Mouse (Mus musculus) liver, embryonic 14.5 days (tissue): ENCODE measurements around the gene D930048N14Rik. TPM values are rescaled to one million over a fixed set of nuclear protein-coding genes. Genes with fewer than 3 reads are reported as not detected.
A peak's percentile ranks its signal among the peaks of the same experiment; 100 is the strongest.

Experiments
- ATAC-seq: fragments of 200-750 bp; cut with Nextera tagmentation; 2 replicates; pipeline ENCODE4 v1.8.0; 2017; ENCODE audit warnings: moderate number of reproducible peaks, mild to moderate bottlenecking, moderate library complexity; ENCODE audit not compliant: insufficient read depth
- DNase-seq, 3 experiments: peaks; one replicate each; pipeline ENCODE4 v3.0.0-alpha.2; 2012 to 2013; ENCODE audit warnings: low read depth in 3 of 3, low spot score in 3 of 3
- H3K27ac ChIP-seq: fragments of 300-500 bp; sonication (generic); 2 replicates; pipeline ENCODE4 v1.5.1; 2014; ENCODE audit warnings: moderate library complexity, mild to moderate bottlenecking, control low read depth, inconsistent platforms
- H3K27me3 ChIP-seq: fragments of 300-500 bp; sonication (generic); 2 replicates; pipeline ENCODE4 v1.6.1; 2014; ENCODE audit warnings: mild to moderate bottlenecking, low read length, moderate library complexity; ENCODE audit not compliant: control insufficient read depth, insufficient read depth
- H3K36me3 ChIP-seq: fragments of 300-500 bp; sonication (generic); replicated peaks from 2 replicates; pipeline ENCODE4 v1.6.1; 2014; ENCODE audit warnings: low read depth; ENCODE audit not compliant: control insufficient read depth, insufficient read depth
- H3K4me1 ChIP-seq, 2 experiments: fragments of 200-500 bp in 1 of 2; fragments of 300-500 bp in 1 of 2; sonication (generic) in 1 of 2; replicated peaks; 2 replicates each; pipeline ENCODE4 v1.6.1; 2012 to 2014; ENCODE audit warnings: antibody characterized with exemption in 1 of 2, inconsistent platforms in 1 of 2, low read length in 1 of 2; ENCODE audit not compliant: control insufficient read depth in 2 of 2, insufficient read depth in 2 of 2
- H3K4me2 ChIP-seq: fragments of 300-500 bp; sonication (generic); 2 replicates; pipeline ENCODE4 v1.6.1; 2014; ENCODE audit warnings: low read depth, mild to moderate bottlenecking, control low read depth, moderate library complexity
- H3K4me3 ChIP-seq, 2 experiments: fragments of 200-500 bp in 1 of 2; fragments of 300-500 bp in 1 of 2; sonication (generic) in 1 of 2; 2 replicates each; pipeline ENCODE4 v1.5.1; 2012 to 2014; ENCODE audit warnings: low read depth in 2 of 2, low read length in 2 of 2, mild to moderate bottlenecking in 2 of 2, control low read depth in 1 of 2, inconsistent platforms in 1 of 2, moderate library complexity in 1 of 2; ENCODE audit not compliant: insufficient read depth in 1 of 2
- H3K9ac ChIP-seq: fragments of 300-500 bp; sonication (generic); replicated peaks from 2 replicates; pipeline ENCODE4 v1.6.1; 2014; ENCODE audit warnings: mild to moderate bottlenecking, control low read depth, moderate library complexity
- H3K9me3 ChIP-seq: fragments of 300-500 bp; sonication (generic); 2 replicates; pipeline ENCODE4 v1.6.1; 2016; ENCODE audit warnings: low read length, mixed read lengths; ENCODE audit not compliant: control insufficient read depth
- CTCF ChIP-seq: IDR thresholded peaks from 2 replicates; pipeline ENCODE4 v1.5.1; 2016; ENCODE audit warnings: antibody characterized with exemption, low read depth, control low read depth
- EP300 ChIP-seq: IDR thresholded peaks from 2 replicates; pipeline ENCODE4 v1.6.1; 2016; ENCODE audit warnings: antibody characterized with exemption, low read depth
- WGBS: fragments of 180-500 bp; shearing (Covaris S2); extraction: QIAGEN DNeasy Blood & Tissue Kit; methylation state at CpG from one replicate; pipeline ENCODE4 v1.1.7; 2014; ENCODE audit not compliant: insufficient replicate concordance; 5-methylcytosine and 5-hydroxymethylcytosine counted together
- polyA plus RNA-seq, 2 experiments: library from polyadenylated mRNA; depleted of rRNA in 1 of 2; stranded (reverse) in 1 of 2; unstranded in 1 of 2; fragments of >200 nt; fragmentation: Nextera tagmentation in 1 of 2; extraction: Ambion mirVana in 1 of 2; gene quantifications; 2 replicates each; pipeline versions ENCODE4 v1.2.1 to v1.2.3; 2012 to 2014

Gene D930048N14Rik
- polyA plus RNA-seq, 2 experiments, result 0.28 to 1.0 TPM

- Histone ChIP-seq H3K4me2 (no peak overlapping the region), H3K9ac (no peak overlapping the region), H3K36me3 (no peaks in the 10 kb centered on the region), H3K27me3 (peaks cover 20% of the 10 kb centered on the region), H3K4me3 (no peak overlapping the region), H3K9me3 (no peaks in the 10 kb centered on the region), H3K4me1 (0 out of 4 replicates have a peak, but pooled peaks cover 0 to 2% of the 10 kb centered on the region in 2 experiments), H3K27ac (no peak overlapping the region)
- TF ChIP-seq EP300, result no peak
- ATAC-seq, result no peak
- DNase-seq, result no peak
- WGBS, result 59% methylated on average over 7 of the region's 7 CpGs
These were observed 4.5 kb upstream of the D930048N14Rik start for GRCm38 (mm10) chr11:51646245-51646644.

GRCm38 (mm10) chr11:51646751-51647667, 3.7 kb upstream of the D930048N14Rik start:
- no peaks in the 10 kb centered on the region for H3K36me3 ChIP-seq
- no peak for TF ChIP-seq EP300
- TF ChIP-seq CTCF, result no peak
- WGBS, result 34% methylated on average over 15 of the region's 15 CpGs
- 0 out of 4 replicates have a peak, but pooled peaks cover 0 to 2% of the 10 kb centered on the region in 2 experiments for H3K4me1 ChIP-seq
- no peak for ATAC-seq
- H3K9me3 ChIP-seq, result no peaks in the 10 kb centered on the region
- no peak overlapping the region for H3K4me2 ChIP-seq
- H3K4me3 ChIP-seq, result no peak overlapping the region
- no peak for DNase-seq
- no peak overlapping the region for H3K27ac ChIP-seq
- peaks cover 26% of the 10 kb centered on the region for H3K27me3 ChIP-seq
- H3K9ac ChIP-seq, result no peak overlapping the region

GRCm38 (mm10) chr11:51648566-51648965, 2.2 kb upstream of the D930048N14Rik start:
- TF ChIP-seq EP300, result no peak
- TF ChIP-seq CTCF, result no peak
- Histone ChIP-seq H3K9ac (no peak overlapping the region), H3K4me2 (no peak overlapping the region), H3K4me1 (0 out of 4 replicates have a peak, but pooled peaks cover 0 to 2% of the 10 kb centered on the region in 2 experiments), H3K27me3 (peaks cover 26% of the 10 kb centered on the region), H3K36me3 (no peaks in the 10 kb centered on the region), H3K27ac (no peak overlapping the region), H3K9me3 (no peaks in the 10 kb centered on the region), H3K4me3 (no peak overlapping the region)
- 44% methylated on average over 3 of the region's 3 CpGs for whole genome bisulfite sequencing
- no peak for ATAC-seq
- no peak for DNase-seq

- Histone ChIP-seq H3K27ac (no peak overlapping the region), H3K9ac (no peak overlapping the region; the same call in 1 of the 2 replicates), H3K4me3 (peak overlapping the region; percentile 54 to 58; a peak in 3 of 4 replicates), H3K36me3 (no peaks in the 10 kb centered on the region), H3K4me1 (0 out of 4 replicates have a peak, but pooled peaks cover 0 to 2% of the 10 kb centered on the region in 2 experiments), H3K4me2 (peak overlapping the region; percentile 69), H3K9me3 (no peaks in the 10 kb centered on the region), H3K27me3 (peaks cover 26% of the 10 kb centered on the region)
- no peak for TF ChIP-seq CTCF
- no peak for TF ChIP-seq EP300
- no peak for ATAC-seq
- no peak for DNase-seq
- 28% methylated on average over 11 of the region's 11 CpGs for WGBS
These were observed 1.5 kb upstream of the D930048N14Rik start for GRCm38 (mm10) chr11:51649111-51649888.

- Histone ChIP-seq H3K4me2 (peak overlapping the region; percentile 69), H3K36me3 (no peaks in the 10 kb centered on the region), H3K27ac (no peak overlapping the region), H3K27me3 (peaks cover 26% of the 10 kb centered on the region), H3K9me3 (no peaks in the 10 kb centered on the region), H3K4me1 (0 out of 4 replicates have a peak, but pooled peaks cover 0 to 2% of the 10 kb centered on the region in 2 experiments), H3K9ac (no peak overlapping the region; the same call in 1 of the 2 replicates), H3K4me3 (peak overlapping the region; percentile 54 to 58)
- WGBS, result 2% methylated on average over 7 of the region's 7 CpGs
- ATAC-seq (no peak), DNase-seq (no peak)
- TF ChIP-seq EP300 (no peak), CTCF (no peak)
These were observed 910 bp upstream of the D930048N14Rik start for GRCm38 (mm10) chr11:51649889-51650199.
